Mouse (Mus musculus) heart, adult 2 months (tissue): ENCODE data around the gene Cd160.

Experiments
- CTCF ChIP-seq: fragments of 200-600 bp; IDR thresholded peaks from 2 replicates; pipeline ENCODE4 v1.8.1; 2022; ENCODE audit warnings: antibody characterized with exemption, mild to moderate bottlenecking, moderate library complexity
- EP300 ChIP-seq: fragments of 200-500 bp; IDR thresholded peaks from 2 replicates; pipeline ENCODE4 v1.6.1; 2011; ENCODE audit warnings: low read depth, low read length, control low read depth; ENCODE audit not compliant: insufficient read depth
- POLR2A ChIP-seq: fragments of 200-500 bp; IDR thresholded peaks from 2 replicates; pipeline ENCODE4 v1.6.1; 2011; ENCODE audit warnings: mild to moderate bottlenecking, low read depth, low read length, control low read depth; ENCODE audit not compliant: insufficient read depth

GRCm38 (mm10) chr3:96846985-96847384 is 17.8 kb upstream of the Cd160 start:
- TF ChIP-seq CTCF = no peak
- no peak for TF ChIP-seq POLR2A
- no peak for TF ChIP-seq EP300
